Mouse (Mus musculus) layer of hippocampus, adult 2 months (tissue): ENCODE measurements around the gene Bsph1. TPM values are rescaled to one million over a fixed set of nuclear protein-coding genes. Genes with fewer than 3 reads are reported as not detected.
"Not testable (repeated sequence)": the region's sequence is repeated elsewhere in the genome, so short reads cannot be mapped to it uniquely, and the experiment has no call there.

ENCODE experiments used
- DNase-seq, 2 experiments: peaks; one replicate each; pipeline ENCODE4 v3.0.0; 2022; ENCODE audit warnings: low spot score in 2 of 2
- H3K27ac ChIP-seq: fragments of 200-600 bp; 2 replicates; pipeline ENCODE4 v1.8.1; 2022
- H3K4me3 ChIP-seq: fragments of 200-600 bp; 2 replicates; pipeline ENCODE4 v1.8.1; 2022; ENCODE audit warnings: mild to moderate bottlenecking
- CTCF ChIP-seq: fragments of 200-600 bp; conservative IDR thresholded peaks from 2 replicates; pipeline ENCODE4 v1.8.1; 2022; ENCODE audit warnings: antibody characterized with exemption, mild to moderate bottlenecking, moderate library complexity
- long read RNA-seq, 2 experiments: library from polyadenylated mRNA; stranded (forward); transcript quantifications; one replicate each; pipeline ENCODE4 v2.0.0; 2021; ENCODE audit warnings: borderline mapping rate in 2 of 2
- total RNA-seq, 2 experiments: library from RNA; stranded (reverse); gene quantifications; 2 replicates each; pipeline ENCODE4 v1.2.3; 2021

Bsph1 gene
- total RNA-seq: not detected
- long read RNA-seq, experiment 1: 0 reads
- long read RNA-seq, experiment 2: 0 reads

DNA sequence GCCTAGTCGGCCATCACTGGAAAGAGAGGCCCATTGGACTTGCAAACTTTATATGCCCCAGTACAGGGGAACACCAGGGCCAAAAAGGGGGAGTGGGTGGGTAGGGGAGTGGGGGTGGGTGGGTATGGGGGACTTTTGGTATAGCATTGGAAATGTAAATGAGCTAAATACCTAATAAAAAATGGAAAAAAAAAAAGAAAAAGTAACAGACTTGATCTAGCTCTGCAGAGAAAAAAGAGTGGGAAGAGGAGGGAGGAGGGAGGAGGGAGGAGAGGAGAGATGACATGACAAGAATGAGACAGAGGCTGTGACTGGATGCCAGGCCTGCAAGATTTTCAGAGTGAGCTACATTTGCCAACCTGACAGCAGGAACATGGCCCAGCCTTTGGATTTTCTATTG lies at the start of gene Bsph1:
TSS of gene Bsph1 (plus strand) at position 301 of the 400 bp plus-strand sequence.
- DNase-seq, H3K27ac ChIP-seq, H3K4me3 ChIP-seq: not testable (repeated sequence)

- Histone ChIP-seq H3K4me3 (no peak overlapping the region), H3K27ac (no peak overlapping the region)
- DNase-seq: peak; percentile 0 to 27
- peak; percentile 72 for TF ChIP-seq CTCF
These were observed 60.9 kb downstream of the Bsph1 start for GRCm38 (mm10) chr7:13511539-13511938.

Other genes with a start within 250 kb of the Bsph1 start
- not detected for gene Vmn1r89, start 237.8 kb upstream of the Bsph1 start, total RNA-seq
- 1 to 10 TPM; 6.3 to 9.1 TPM for gene Lig1, start 173.6 kb upstream of the Bsph1 start, total RNA-seq
- 10 to 100 TPM; 16.4 to 16.7 TPM for gene Zswim9, start 172.1 kb upstream of the Bsph1 start, total RNA-seq
- gene Pla2g4c, start 126.2 kb upstream of the Bsph1 start, total RNA-seq: under 1 TPM in 1 of 2 experiments, not detected in 1; 0.44 TPM
- under 1 TPM; 0.41 to 0.59 TPM for gene Cabp5, start 52.7 kb upstream of the Bsph1 start, total RNA-seq
- not detected for gene Bsph2, start 120.2 kb downstream of the Bsph1 start, total RNA-seq
- gene Sult2a5, start 173.1 kb downstream of the Bsph1 start, total RNA-seq: not detected